Mouse (Mus musculus): ENCODE data around the gene Kcnj1. TPM values are rescaled to one million over a fixed set of nuclear protein-coding genes. Genes with fewer than 3 reads are reported as not detected.

Kcnj1 gene
- polyA plus RNA-seq (2014; fragmentation: Illumina TruSeq; extraction: RNeasy Lipid Tissue Mini Kit (QIAGEN cat#74804); ENCODE audit: low read depth, low replicate concordance) = not detected

DNA sequence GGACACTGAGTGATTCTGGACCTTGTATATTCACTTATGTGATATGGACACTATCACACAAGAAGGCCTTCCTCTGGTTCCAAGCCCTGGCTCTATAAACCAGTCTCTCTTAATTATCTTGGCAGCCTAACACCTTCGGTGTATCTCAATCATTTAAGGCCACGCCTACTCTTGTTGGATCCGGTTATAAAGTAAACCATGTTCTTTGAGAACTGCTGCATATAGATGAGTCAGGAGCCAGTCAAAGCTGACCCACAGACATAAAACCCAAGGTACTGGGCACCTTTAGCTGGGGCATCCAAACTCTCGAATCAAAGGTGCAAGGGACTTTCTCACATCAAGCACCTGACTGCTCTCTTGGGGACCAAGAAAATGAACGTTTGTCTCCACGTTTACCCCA lies at the start of gene Kcnj1:
Kcnj1 (plus strand) TSS at position 292 of the 400 bp plus-strand sequence.

DNA sequence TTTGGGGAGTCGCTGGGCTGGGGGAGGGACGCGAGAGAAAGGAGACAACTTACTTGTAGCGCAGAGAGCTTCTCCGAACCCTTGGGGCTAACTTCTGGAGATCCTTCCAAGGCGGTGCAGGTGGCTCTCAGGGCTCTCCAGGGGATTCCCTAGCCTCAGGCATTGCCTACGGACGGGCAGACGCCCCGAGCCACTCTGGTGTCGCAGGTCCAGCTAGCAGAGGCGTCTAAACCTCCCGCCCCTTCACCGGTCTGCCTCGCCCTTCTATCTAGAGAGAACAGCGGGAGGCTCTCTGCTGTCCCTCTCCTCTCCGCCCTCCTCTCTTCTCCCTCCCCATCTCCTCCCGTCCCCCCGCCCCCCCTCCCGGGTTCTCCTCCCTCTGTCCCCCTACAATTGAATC lies 28.2 kb upstream of the Kcnj1 start, which contains the start of gene Kcnj5:
Kcnj5 (minus strand) TSS at position 300 of the 400 bp plus-strand sequence.

Other genes with a start within 250 kb of the Kcnj1 start
- gene Kcnj5, start 28.1 kb upstream of the Kcnj1 start, polyA plus RNA-seq (2014; fragmentation: Illumina TruSeq; extraction: RNeasy Lipid Tissue Mini Kit (QIAGEN cat#74804); ENCODE audit: low read depth, low replicate concordance) = 0.85 TPM
- 9.2 TPM for gene Fli1, start 170.4 kb downstream of the Kcnj1 start, polyA plus RNA-seq (2014; fragmentation: Illumina TruSeq; extraction: RNeasy Lipid Tissue Mini Kit (QIAGEN cat#74804); ENCODE audit: low read depth, low replicate concordance)